Mouse (Mus musculus): ENCODE results near the gene Gm20812. TPM values are rescaled to one million over a fixed set of nuclear protein-coding genes. Genes with fewer than 3 reads are reported as not detected.
"Not testable (repeated sequence)": the region's sequence is repeated elsewhere in the genome, so short reads cannot be mapped to it uniquely, and the experiment has no call there.

Gene Gm20812
- polyA plus RNA-seq (2016; fragmentation: Nextera tagmentation; extraction: Ambion mirVana), result not detected in 2 replicates

DNA sequence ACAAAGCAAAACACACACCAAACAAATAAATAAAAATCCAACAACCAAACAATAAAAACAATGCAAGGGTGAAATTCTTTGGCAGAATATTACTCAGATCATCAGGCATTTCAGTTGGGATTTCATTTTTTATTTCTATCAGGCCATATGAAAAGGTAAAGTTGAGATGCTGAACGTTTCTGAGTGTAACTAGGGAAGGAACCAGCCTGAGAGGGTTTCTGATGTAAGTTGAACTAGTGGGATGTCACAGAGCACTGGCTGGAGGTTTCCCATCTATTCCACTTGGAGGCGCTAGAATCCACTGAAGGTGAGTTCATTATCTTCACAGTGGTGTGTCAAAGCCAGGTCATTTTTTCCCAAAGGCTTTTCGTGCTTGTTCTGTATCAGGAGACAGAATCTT is at the start of gene Gm20812:
Gene Gm20812 (plus strand): TSS at position 301 of the 400 bp plus-strand sequence.
- not testable (repeated sequence) for H3K4me3 ChIP-seq (replicated peaks); H3K9me3 ChIP-seq; H3K9ac ChIP-seq; ATAC-seq (ENCODE audit: low FRiP score); H3K36me3 ChIP-seq (replicated peaks); H3K27ac ChIP-seq; H3K4me1 ChIP-seq; H3K4me2 ChIP-seq; H3K27me3 ChIP-seq
- WGBS, result no CpG with 5 or more reads among the region's 3 CpGs

Other genes with a start within 250 kb of the Gm20812 start
- not detected in 2 replicates for gene Gm29554, start 108.0 kb upstream of the Gm20812 start, polyA plus RNA-seq (2016; fragmentation: Nextera tagmentation; extraction: Ambion mirVana)